Mouse (Mus musculus) myocyte (in vitro differentiated cells): ENCODE data around the gene Nrarp.

Source experiments
- CEBPB ChIP-seq: IDR thresholded peaks from 2 replicates; pipeline ENCODE4 v1.6.1; 2011; ENCODE audit warnings: mild to moderate bottlenecking, moderate library complexity; ENCODE audit not compliant: poor library complexity, insufficient read depth, severe bottlenecking
- E2F4 ChIP-seq: IDR thresholded peaks from one replicate; pipeline ENCODE4 v1.6.1; 2011; ENCODE audit warnings: mild to moderate bottlenecking, control low read depth, moderate library complexity; ENCODE audit not compliant: insufficient read depth
- MAX ChIP-seq: IDR thresholded peaks from one replicate; pipeline ENCODE4 v1.6.1; 2011; ENCODE audit warnings: low read depth, mild to moderate bottlenecking, control low read depth
- MYOD1 ChIP-seq, 3 experiments: IDR thresholded peaks; one replicate each; pipeline ENCODE4 v1.6.1; 2011; ENCODE audit warnings: control low read depth in 2 of 3, low read depth in 2 of 3, mild to moderate bottlenecking in 2 of 3, moderate library complexity in 1 of 3; ENCODE audit not compliant: insufficient read length in 2 of 3, control insufficient read depth in 1 of 3
- MYOG ChIP-seq, 3 experiments: IDR thresholded peaks; one replicate each; pipeline ENCODE4 v1.6.1; 2011; ENCODE audit warnings: control low read depth in 2 of 3, low read depth in 2 of 3, mild to moderate bottlenecking in 2 of 3; ENCODE audit not compliant: insufficient read length in 2 of 3, control insufficient read depth in 1 of 3, insufficient read depth in 1 of 3
- POLR2A ChIP-seq: IDR thresholded peaks from one replicate; pipeline ENCODE4 v1.6.1; 2011; ENCODE audit warnings: low read depth, mild to moderate bottlenecking, control low read depth, moderate library complexity; ENCODE audit not compliant: insufficient read length
- POLR2AphosphoS2 ChIP-seq: IDR thresholded peaks from one replicate; pipeline ENCODE4 v1.6.1; 2011; ENCODE audit warnings: low read depth, control low read depth; ENCODE audit not compliant: insufficient read length
- REST ChIP-seq: IDR thresholded peaks from one replicate; pipeline ENCODE4 v1.6.1; 2011; ENCODE audit warnings: mild to moderate bottlenecking, control low read depth, moderate library complexity; ENCODE audit not compliant: insufficient read depth, insufficient read length
- SRF ChIP-seq: IDR thresholded peaks from one replicate; pipeline ENCODE4 v1.6.1; 2011; ENCODE audit warnings: low read depth; ENCODE audit not compliant: control insufficient read depth, insufficient read length
- TCF12 ChIP-seq: IDR thresholded peaks from one replicate; pipeline ENCODE4 v1.6.1; 2011; ENCODE audit warnings: mild to moderate bottlenecking, control low read depth; ENCODE audit not compliant: poor library complexity, insufficient read depth, severe bottlenecking
- TCF3 ChIP-seq: IDR thresholded peaks from one replicate; pipeline ENCODE4 v1.6.1; 2011; ENCODE audit warnings: low read depth, control low read depth; ENCODE audit not compliant: insufficient read length
- USF1 ChIP-seq: IDR thresholded peaks from one replicate; pipeline ENCODE4 v1.6.1; 2011; ENCODE audit warnings: low read depth, mild to moderate bottlenecking, control low read depth, moderate library complexity

DNA sequence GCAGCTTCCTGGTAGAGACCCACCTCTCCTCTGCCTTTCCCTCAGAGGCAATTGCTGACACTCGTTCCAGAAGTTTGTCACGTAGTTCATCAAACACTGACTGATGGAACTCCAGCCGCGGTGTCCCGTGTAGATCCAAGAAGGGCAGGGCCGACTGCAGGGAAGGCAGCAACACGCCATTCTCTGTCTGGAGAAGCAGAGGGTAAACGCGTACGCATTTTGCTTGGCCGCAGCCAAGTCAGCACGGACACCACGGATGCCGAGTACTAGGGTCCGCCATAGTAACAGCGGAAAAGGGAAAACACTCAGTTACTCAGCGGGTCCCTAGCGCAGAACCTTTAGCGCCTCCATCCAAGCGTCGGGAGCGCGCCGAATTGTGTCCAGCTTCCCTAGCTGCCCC is 30.1 kb downstream of the Nrarp start:
- TF ChIP-seq POLR2A = no peak
- no peak for TF ChIP-seq E2F4
- no peak for TF ChIP-seq MYOG (IDR thresholded peaks at IDR 0.05; ENCODE audit: control insufficient read depth in 1 of 3, insufficient read depth in 1 of 3, insufficient read length in 2 of 3, low read depth in 2 of 3)
- no peak for TF ChIP-seq MYOD1 (IDR thresholded peaks at IDR 0.05; ENCODE audit: control insufficient read depth in 1 of 3, insufficient read length in 2 of 3, low read depth in 2 of 3)
- TF ChIP-seq TCF3 = no peak
- no peak for TF ChIP-seq POLR2AphosphoS2
- TF ChIP-seq TCF12 = no peak
- TF ChIP-seq REST = no peak
- no peak for TF ChIP-seq USF1
- no peak for TF ChIP-seq MAX
- TF ChIP-seq SRF = no peak
- TF ChIP-seq CEBPB = no peak
